Mouse (Mus musculus) heart, embryonic 15.5 days (tissue): ENCODE data around the gene Depdc5. TPM values are rescaled to one million over a fixed set of nuclear protein-coding genes. Genes with fewer than 3 reads are reported as not detected.
A peak's percentile ranks its signal among the peaks of the same experiment; 100 is the strongest.

ENCODE experiments used
- ATAC-seq: fragments of 200-750 bp; cut with Nextera tagmentation; replicated peaks from 2 replicates; pipeline ENCODE4 v1.8.0; 2017; ENCODE audit warnings: low read depth, moderate TSS enrichment; ENCODE audit not compliant: insufficient number of reproducible peaks, insufficient read depth, low FRiP score
- H3K27ac ChIP-seq: fragments of 300-500 bp; sonication (generic); 2 replicates; pipeline ENCODE4 v1.5.1; 2015; ENCODE audit warnings: mild to moderate bottlenecking, inconsistent platforms
- H3K27me3 ChIP-seq: fragments of 300-500 bp; sonication (generic); 2 replicates; pipeline ENCODE4 v1.6.1; 2015; ENCODE audit warnings: inconsistent platforms
- H3K36me3 ChIP-seq: fragments of 300-500 bp; sonication (generic); 2 replicates; pipeline ENCODE4 v1.6.1; 2015; ENCODE audit warnings: mild to moderate bottlenecking, inconsistent platforms
- H3K4me1 ChIP-seq: fragments of 300-500 bp; sonication (generic); replicated peaks from 2 replicates; pipeline ENCODE4 v1.6.1; 2015; ENCODE audit warnings: inconsistent platforms
- H3K4me2 ChIP-seq: fragments of 300-500 bp; sonication (generic); 2 replicates; pipeline ENCODE4 v1.6.1; 2015; ENCODE audit warnings: inconsistent platforms, mild to moderate bottlenecking, moderate library complexity
- H3K4me3 ChIP-seq: fragments of 300-500 bp; sonication (generic); 2 replicates; pipeline ENCODE4 v1.5.1; 2015; ENCODE audit warnings: mild to moderate bottlenecking, inconsistent platforms
- H3K9ac ChIP-seq: fragments of 300-500 bp; sonication (generic); 2 replicates; pipeline ENCODE4 v1.6.1; 2015; ENCODE audit warnings: mild to moderate bottlenecking, inconsistent platforms
- H3K9me3 ChIP-seq: fragments of 300-500 bp; sonication (generic); replicated peaks from 2 replicates; pipeline ENCODE4 v1.6.1; 2016; ENCODE audit warnings: inconsistent platforms
- WGBS: fragments of 180-500 bp; shearing (Covaris S2); methylation state at CpG from one replicate; pipeline ENCODE4 v1.1.7; 2015; ENCODE audit warnings: mixed read lengths; 5-methylcytosine and 5-hydroxymethylcytosine counted together
- polyA plus RNA-seq: library from polyadenylated mRNA; unstranded; fragments of >200 nt; fragmentation: Nextera tagmentation; extraction: Ambion mirVana; gene quantifications from 2 replicates; pipeline ENCODE4 v1.2.1, GENCODE M21; 2015

Gene Depdc5
- polyA plus RNA-seq, 1 experiment from 2014 or later = 16.1 TPM

DNA sequence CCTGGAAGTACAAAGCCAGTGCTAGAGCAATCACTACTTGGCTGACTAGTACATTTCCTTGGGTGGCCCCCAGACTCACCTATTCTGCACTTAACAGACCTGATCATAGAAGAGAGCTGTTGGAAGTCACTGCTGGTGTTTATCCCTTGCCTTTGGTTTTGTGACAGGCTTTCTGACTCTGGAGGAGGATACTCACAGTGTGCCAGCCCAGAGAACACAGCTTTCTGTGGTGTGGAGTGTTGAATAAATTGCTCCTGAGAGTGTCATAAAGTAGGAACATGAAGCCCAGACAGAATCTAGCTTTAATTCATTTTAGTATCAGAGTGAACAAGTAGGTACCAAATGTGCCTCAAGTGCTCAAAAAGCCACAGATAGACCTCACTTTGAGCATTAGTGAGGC is 113.7 kb downstream of the Depdc5 start:
- Histone ChIP-seq H3K4me2 (no peak overlapping the region), H3K27me3 (no peaks in the 10 kb centered on the region), H3K27ac (no peak overlapping the region), H3K36me3 (peaks cover 9% of the 10 kb centered on the region; the same call in 1 of the 2 replicates), H3K4me3 (no peak overlapping the region), H3K4me1 (no peaks in the 10 kb centered on the region), H3K9me3 (no peaks in the 10 kb centered on the region), H3K9ac (no peak overlapping the region)
- no peak for ATAC-seq

DNA sequence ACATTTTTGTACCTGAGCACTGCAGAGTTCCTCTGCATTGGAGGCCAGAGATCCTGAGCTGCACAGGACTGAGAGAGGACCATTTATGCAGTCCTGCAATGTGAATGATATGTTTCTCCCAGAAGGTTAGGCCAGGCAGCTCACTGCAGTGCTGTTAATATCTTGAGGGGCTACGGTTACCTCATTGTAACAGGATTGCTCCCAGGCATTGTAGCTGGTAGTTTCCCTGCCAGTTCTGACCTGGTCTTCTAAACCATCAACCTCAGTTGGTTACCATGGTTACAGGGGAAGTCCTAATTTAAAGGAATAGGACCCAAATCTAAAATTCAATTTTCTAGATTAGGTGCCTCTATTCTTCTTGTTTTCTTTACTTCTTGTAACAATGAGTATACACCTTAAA is 121.9 kb downstream of the Depdc5 start:
- Histone ChIP-seq H3K36me3 (peaks cover 30% of the 10 kb centered on the region), H3K9ac (no peak overlapping the region), H3K4me2 (no peak overlapping the region), H3K27me3 (no peaks in the 10 kb centered on the region), H3K9me3 (no peaks in the 10 kb centered on the region), H3K4me1 (peaks cover 24% of the 10 kb centered on the region), H3K27ac (no peak overlapping the region), H3K4me3 (no peak overlapping the region)
- 81% methylated on average over 1 of the region's 1 CpGs for WGBS
- no peak for ATAC-seq

DNA sequence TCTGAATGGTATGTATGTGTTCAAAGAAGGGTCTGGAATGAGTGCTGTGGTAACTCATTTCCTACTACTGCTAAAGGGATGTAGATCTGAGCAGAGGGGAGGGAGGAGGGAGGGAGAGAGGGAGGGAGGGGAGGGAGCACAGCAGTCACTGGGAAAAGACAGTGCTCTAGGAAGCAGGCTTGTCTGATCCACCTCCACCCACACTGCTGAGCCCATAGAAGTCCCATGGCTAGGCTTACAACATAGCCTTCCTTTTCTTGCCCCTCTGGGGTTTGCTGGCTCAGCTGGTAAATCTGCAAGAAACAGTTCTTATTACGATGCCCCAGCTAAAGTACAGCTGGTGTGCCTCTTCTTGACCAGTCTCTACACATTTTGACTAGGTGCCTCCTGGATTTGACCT is 124.4 kb downstream of the Depdc5 start:
- Histone ChIP-seq H3K27me3 (no peaks in the 10 kb centered on the region), H3K4me1 (peaks cover 42% of the 10 kb centered on the region), H3K9me3 (no peaks in the 10 kb centered on the region), H3K4me2 (no peak overlapping the region), H3K4me3 (no peak overlapping the region), H3K9ac (no peak overlapping the region), H3K36me3 (peaks cover 30% of the 10 kb centered on the region), H3K27ac (peak overlapping the region; percentile 1; the same call in 1 of the 2 replicates)
- 58% methylated on average over 1 of the region's 1 CpGs for WGBS
- ATAC-seq = no peak

DNA sequence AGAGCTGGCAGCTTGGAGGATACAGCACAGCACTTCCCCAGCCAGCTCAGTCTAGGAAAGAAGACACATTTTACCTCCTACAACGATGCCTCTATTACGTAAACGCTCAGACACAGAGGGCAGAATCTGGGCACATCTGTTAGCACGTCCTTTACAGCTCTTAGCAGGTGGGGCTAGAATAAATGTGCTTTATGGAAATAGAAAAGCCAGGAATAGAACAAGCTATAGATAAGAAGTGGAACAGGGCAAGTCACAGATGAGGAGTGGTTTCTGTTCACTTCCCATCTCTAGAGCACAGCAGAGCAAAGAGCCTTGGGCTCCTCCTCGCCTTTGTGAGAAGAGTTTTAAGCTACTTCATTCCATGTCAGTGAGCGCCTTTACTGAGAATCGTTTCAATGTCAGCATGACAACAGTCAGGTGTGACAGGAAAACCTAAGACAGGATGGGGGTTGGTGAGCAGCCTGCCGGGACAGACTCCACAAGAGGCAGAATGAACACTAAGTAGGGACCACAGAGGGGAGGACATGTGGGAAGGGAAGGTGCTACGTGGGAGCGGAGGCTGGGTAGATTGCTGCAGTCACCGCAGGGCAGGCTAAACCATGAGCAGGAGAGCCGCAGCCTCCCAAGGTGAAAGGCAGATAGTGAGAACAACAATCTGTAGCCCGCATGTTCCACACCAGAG is 126.6 kb downstream of the Depdc5 start:
- 34% methylated on average over 13 of the region's 13 CpGs for WGBS
- peaks cover 42% of the 10 kb centered on the region for H3K4me1 ChIP-seq
- H3K4me2 ChIP-seq = peak overlapping the region; percentile 53
- H3K27ac ChIP-seq = peak overlapping the region; percentile 92
- no peaks in the 10 kb centered on the region for H3K27me3 ChIP-seq
- ATAC-seq = peak; percentile 69
- no peaks in the 10 kb centered on the region for H3K9me3 ChIP-seq
- 0 out of 2 replicates have a peak, but pooled peaks cover 16% of the 10 kb centered on the region for H3K36me3 ChIP-seq
- H3K4me3 ChIP-seq = peak overlapping the region; percentile 26
- peak overlapping the region; percentile 42 for H3K9ac ChIP-seq

DNA sequence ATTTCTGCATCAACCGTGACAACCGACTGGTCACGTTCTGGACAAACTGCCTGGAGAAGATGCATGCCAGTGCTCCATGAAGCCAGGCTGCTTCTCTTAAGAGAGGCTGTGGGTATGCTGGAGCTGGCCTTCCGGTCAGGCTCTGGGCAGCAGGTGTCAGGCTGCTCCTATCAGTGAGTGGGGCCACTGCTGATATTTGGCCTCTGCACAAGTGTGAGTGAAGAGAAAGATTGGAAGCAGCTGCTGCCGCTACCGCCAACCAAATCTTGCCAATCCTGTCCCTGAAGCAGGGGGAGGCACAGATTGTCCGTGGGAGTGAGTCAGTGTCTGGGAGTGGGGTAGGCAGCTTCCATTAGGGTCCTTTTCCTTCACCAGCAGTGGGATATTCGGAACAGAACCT is 127.7 kb downstream of the Depdc5 start:
- no peaks in the 10 kb centered on the region for H3K27me3 ChIP-seq
- peak overlapping the region; percentile 26; the same call in 1 of the 2 replicates for H3K4me3 ChIP-seq
- H3K4me2 ChIP-seq = peak overlapping the region; percentile 53
- 34% methylated on average over 8 of the region's 8 CpGs for WGBS
- H3K9ac ChIP-seq = 0 out of 2 replicates have a peak overlapping the region, but pooled peaks have one; percentile 42
- 0 out of 2 replicates have a peak, but pooled peaks cover 16% of the 10 kb centered on the region for H3K36me3 ChIP-seq
- H3K4me1 ChIP-seq = peaks cover 42% of the 10 kb centered on the region
- peak; percentile 63 for ATAC-seq
- H3K9me3 ChIP-seq = no peaks in the 10 kb centered on the region
- H3K27ac ChIP-seq = peak overlapping the region; percentile 92

DNA sequence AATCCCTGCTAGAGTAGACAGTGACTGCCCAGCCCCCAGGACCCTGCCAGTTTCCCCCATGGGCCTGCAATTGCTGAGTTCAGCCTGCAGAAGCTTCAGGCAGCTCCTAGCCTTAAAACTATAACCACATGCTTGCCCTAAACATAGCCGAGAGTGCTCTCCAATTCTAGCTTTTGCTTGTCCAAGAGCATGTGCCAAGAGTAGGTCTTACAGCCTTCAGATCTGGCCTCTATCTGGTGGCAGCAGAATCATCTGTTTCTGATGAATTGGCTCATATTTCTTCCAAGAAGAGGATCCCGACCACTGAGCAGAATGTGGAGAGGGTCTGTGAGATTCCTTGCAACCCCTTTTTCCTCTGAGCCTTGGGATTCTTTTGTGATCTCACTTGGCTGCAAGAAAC is 131.0 kb downstream of the Depdc5 start:
- Histone ChIP-seq H3K4me2 (no peak overlapping the region), H3K27ac (no peak overlapping the region), H3K9ac (no peak overlapping the region), H3K4me3 (no peak overlapping the region), H3K4me1 (peaks cover 24% of the 10 kb centered on the region), H3K9me3 (no peaks in the 10 kb centered on the region), H3K36me3 (no peaks in the 10 kb centered on the region), H3K27me3 (no peaks in the 10 kb centered on the region)
- 52% methylated on average over 2 of the region's 2 CpGs for WGBS
- no peak for ATAC-seq

DNA sequence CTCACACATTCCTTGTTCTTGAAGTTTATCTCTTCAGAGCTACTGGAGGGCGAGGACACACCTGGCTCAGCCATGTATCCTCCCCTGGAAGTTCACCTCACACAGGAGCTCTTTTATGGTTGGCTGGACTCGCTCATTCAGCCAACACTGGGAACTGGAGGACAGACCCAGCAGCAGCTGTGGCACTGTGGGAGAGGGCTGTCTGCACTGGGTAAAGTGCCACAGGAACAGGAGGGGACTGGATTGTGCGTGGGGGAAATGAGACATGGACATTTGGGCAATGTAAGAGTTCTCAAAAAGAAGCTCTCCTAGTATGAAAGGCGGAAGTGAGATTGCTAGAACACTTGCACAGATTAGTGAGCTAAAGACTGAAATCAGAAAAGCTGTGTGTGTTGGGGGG is 132.3 kb downstream of the Depdc5 start:
- 68% methylated on average over 4 of the region's 4 CpGs for WGBS
- no peak overlapping the region for H3K9ac ChIP-seq
- H3K36me3 ChIP-seq = no peaks in the 10 kb centered on the region
- ATAC-seq = no peak
- peaks cover 14% of the 10 kb centered on the region for H3K4me1 ChIP-seq
- no peaks in the 10 kb centered on the region for H3K27me3 ChIP-seq
- no peak overlapping the region for H3K27ac ChIP-seq
- no peak overlapping the region for H3K4me2 ChIP-seq
- no peaks in the 10 kb centered on the region for H3K9me3 ChIP-seq
- no peak overlapping the region for H3K4me3 ChIP-seq

DNA sequence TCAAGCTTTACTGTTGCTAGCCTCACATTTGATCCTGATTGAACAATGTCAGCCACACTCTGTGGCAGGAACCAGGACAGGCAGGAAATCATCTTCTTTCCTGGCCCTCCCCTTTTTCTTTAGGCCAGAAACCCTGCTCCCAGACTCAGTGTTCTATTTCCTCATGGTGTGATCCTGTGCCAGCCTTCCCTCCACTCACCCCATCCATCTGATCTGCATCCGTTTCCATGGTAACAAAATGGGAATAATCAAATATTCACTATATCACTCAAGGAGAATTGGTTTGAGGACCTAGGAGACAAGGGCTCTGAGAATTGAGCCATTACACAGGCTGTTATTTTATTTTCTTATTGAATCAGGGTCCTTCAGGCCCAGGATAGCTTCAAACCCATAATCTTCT is 133.1 kb downstream of the Depdc5 start:
- 91% methylated on average over 1 of the region's 1 CpGs for WGBS
- H3K27me3 ChIP-seq = no peaks in the 10 kb centered on the region
- H3K4me3 ChIP-seq = no peak overlapping the region
- no peak for ATAC-seq
- H3K36me3 ChIP-seq = no peaks in the 10 kb centered on the region
- H3K9ac ChIP-seq = no peak overlapping the region
- H3K9me3 ChIP-seq = no peaks in the 10 kb centered on the region
- H3K4me1 ChIP-seq = peaks cover 6% of the 10 kb centered on the region
- H3K4me2 ChIP-seq = no peak overlapping the region
- no peak overlapping the region for H3K27ac ChIP-seq

DNA sequence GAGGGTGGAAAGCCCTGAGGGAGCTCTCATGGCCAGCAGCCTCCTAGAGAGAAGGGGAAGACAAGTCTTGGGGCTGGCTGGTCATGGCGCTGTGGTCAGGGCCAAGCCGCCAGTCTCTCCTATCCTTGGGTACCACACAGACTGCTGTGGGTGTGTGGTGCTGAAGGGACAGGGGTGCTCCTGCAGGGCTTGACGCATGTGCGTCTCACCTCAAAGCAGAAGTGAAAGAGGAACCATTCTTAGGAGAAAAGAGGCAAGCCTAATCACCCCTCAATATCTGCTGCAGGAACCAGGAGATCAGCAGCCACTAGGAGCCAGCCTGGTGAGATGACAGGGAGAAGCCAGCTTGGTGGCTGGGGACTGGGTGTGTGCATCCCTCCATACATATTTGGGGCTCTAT is 134.2 kb downstream of the Depdc5 start:
- H3K36me3 ChIP-seq = no peaks in the 10 kb centered on the region
- ATAC-seq = no peak
- no peaks in the 10 kb centered on the region for H3K27me3 ChIP-seq
- no peak overlapping the region for H3K4me3 ChIP-seq
- WGBS = 23% methylated on average over 4 of the region's 4 CpGs
- H3K9ac ChIP-seq = no peak overlapping the region
- H3K9me3 ChIP-seq = no peaks in the 10 kb centered on the region
- H3K4me1 ChIP-seq = no peaks in the 10 kb centered on the region
- no peak overlapping the region for H3K4me2 ChIP-seq
- no peak overlapping the region for H3K27ac ChIP-seq

DNA sequence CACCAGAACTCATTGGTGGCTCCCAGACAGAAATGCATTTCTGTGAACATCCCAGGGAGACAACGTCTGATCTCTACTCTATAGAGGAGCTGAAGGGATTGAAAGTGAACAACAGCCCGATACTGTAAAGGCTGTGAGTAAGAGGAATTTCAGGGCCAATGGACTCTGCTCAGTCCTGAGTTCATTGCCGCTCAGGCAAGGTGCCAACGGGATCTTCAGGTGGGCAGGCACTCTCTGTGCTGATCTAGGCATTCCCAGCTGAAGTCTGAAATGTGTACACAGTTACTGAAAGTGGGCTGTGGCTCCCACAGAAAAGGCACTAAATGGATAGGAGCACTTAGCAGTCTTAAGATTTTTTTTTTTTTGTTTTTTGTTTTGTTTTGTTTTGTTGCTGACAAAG is 135.3 kb downstream of the Depdc5 start:
- H3K27me3 ChIP-seq = no peaks in the 10 kb centered on the region
- H3K4me2 ChIP-seq = no peak overlapping the region
- no peaks in the 10 kb centered on the region for H3K36me3 ChIP-seq
- H3K9me3 ChIP-seq = no peaks in the 10 kb centered on the region
- H3K4me3 ChIP-seq = no peak overlapping the region
- no peak overlapping the region for H3K27ac ChIP-seq
- no peak for ATAC-seq
- H3K9ac ChIP-seq = no peak overlapping the region
- 74% methylated on average over 4 of the region's 4 CpGs for WGBS
- no peaks in the 10 kb centered on the region for H3K4me1 ChIP-seq

DNA sequence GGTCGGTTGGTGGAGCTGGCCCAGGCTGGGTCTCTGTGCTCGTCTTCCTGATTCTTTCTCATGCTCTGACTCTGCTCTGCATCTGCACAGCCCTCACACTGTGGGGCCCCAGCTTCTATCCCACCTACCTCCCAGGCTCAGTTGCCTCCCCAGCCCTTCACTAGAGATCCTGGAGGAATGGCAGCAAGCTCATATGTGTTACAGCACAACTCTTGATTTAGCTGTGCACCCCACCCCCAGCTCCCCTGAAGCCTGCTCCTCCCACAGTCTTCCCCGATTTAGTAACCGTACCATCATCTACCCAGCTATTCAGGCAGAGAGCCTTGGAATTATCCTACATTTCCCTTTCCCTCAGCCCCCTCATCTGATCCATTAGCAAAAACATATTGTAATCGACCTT is 137.6 kb downstream of the Depdc5 start:
- no peak for ATAC-seq
- no peaks in the 10 kb centered on the region for H3K4me1 ChIP-seq
- H3K27me3 ChIP-seq = no peaks in the 10 kb centered on the region
- H3K27ac ChIP-seq = no peak overlapping the region
- H3K4me3 ChIP-seq = no peak overlapping the region
- H3K9ac ChIP-seq = no peak overlapping the region
- WGBS = 79% methylated on average over 5 of the region's 5 CpGs
- H3K4me2 ChIP-seq = no peak overlapping the region
- H3K9me3 ChIP-seq = no peaks in the 10 kb centered on the region
- H3K36me3 ChIP-seq = no peaks in the 10 kb centered on the region

DNA sequence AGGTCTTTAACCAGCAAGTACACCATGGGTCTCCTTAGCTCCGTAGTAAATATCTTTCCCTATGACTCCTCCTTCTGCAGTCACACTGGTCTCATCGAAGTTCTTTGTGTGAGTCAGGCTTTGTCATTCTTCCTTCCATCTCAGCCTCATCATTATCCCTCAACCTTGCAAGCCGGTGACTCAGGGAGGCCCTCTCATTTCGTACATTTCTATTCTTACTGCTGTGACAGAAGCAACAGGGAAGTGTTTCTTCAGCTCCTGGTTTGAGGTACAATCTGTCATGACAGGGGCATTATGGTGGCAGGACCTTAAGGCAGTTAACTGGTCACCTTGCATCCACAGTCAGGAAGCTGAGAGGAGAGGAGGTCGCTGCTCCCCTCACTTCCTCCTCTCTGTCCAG is 139.3 kb downstream of the Depdc5 start:
- no peaks in the 10 kb centered on the region for H3K9me3 ChIP-seq
- WGBS = 83% methylated on average over 5 of the region's 5 CpGs
- H3K4me1 ChIP-seq = 0 out of 2 replicates have a peak, but pooled peaks cover 3% of the 10 kb centered on the region
- H3K4me3 ChIP-seq = no peak overlapping the region
- no peak overlapping the region for H3K4me2 ChIP-seq
- H3K27me3 ChIP-seq = no peaks in the 10 kb centered on the region
- H3K9ac ChIP-seq = no peak overlapping the region
- no peak overlapping the region for H3K27ac ChIP-seq
- H3K36me3 ChIP-seq = no peaks in the 10 kb centered on the region
- no peak for ATAC-seq
